Mouse (Mus musculus) ES-E14 (cell line): ENCODE data around the gene Eid2b. TPM values are rescaled to one million over a fixed set of nuclear protein-coding genes. Genes with fewer than 3 reads are reported as not detected.

ENCODE experiments used
- DNase-seq: peaks from one replicate; pipeline ENCODE4 v3.0.0-alpha.2; 2013; ENCODE audit warnings: low read depth, low spot score
- H3K27ac ChIP-seq: 2 replicates; pipeline ENCODE4 v1.5.1; 2012; ENCODE audit warnings: low read depth, mild to moderate bottlenecking, low read length, moderate library complexity, mixed read lengths; ENCODE audit not compliant: poor library complexity, insufficient read depth, severe bottlenecking
- H3K36me3 ChIP-seq: 2 replicates; pipeline ENCODE4 v1.6.1; 2012; ENCODE audit warnings: mild to moderate bottlenecking, low read length, moderate library complexity, mixed read lengths; ENCODE audit not compliant: control insufficient read depth, poor library complexity, insufficient read depth, severe bottlenecking
- H3K4me1 ChIP-seq, 2 experiments: fragments of 150-350 bp in 1 of 2; sonication (generic) in 1 of 2; 2 replicates each; pipeline ENCODE4 v1.6.1; 2012; ENCODE audit warnings: low read length in 2 of 2, mild to moderate bottlenecking in 1 of 2, mixed read lengths in 1 of 2; ENCODE audit not compliant: control insufficient read depth in 2 of 2, insufficient read depth in 2 of 2, poor library complexity in 1 of 2
- H3K4me3 ChIP-seq, 2 experiments: fragments of 150-350 bp in 1 of 2; sonication (generic) in 1 of 2; 2 replicates each; pipeline ENCODE4 v1.5.1; 2012; ENCODE audit warnings: low read length in 2 of 2, low read depth in 1 of 2, mild to moderate bottlenecking in 1 of 2, mixed read lengths in 1 of 2; ENCODE audit not compliant: insufficient read depth in 1 of 2, poor library complexity in 1 of 2, severe bottlenecking in 1 of 2
- H3K9ac ChIP-seq: 2 replicates; pipeline ENCODE4 v1.6.1; 2012; ENCODE audit warnings: low read depth, mild to moderate bottlenecking, low read length, mixed read lengths; ENCODE audit not compliant: poor library complexity, insufficient read depth, severe bottlenecking
- H3K9me3 ChIP-seq: fragments of 150-350 bp; sonication (generic); 2 replicates; pipeline ENCODE4 v1.6.1; 2012; ENCODE audit warnings: low read depth, mild to moderate bottlenecking, low read length; ENCODE audit not compliant: control insufficient read depth, insufficient read depth
- CHD2 ChIP-seq: IDR thresholded peaks from 2 replicates; pipeline ENCODE4 v1.6.1; 2014; ENCODE audit warnings: mild to moderate bottlenecking, low read depth, low read length, inconsistent platforms
- HCFC1 ChIP-seq: IDR thresholded peaks from 2 replicates; pipeline ENCODE4 v1.6.1; 2012; ENCODE audit warnings: low read length, inconsistent platforms, borderline replicate concordance; ENCODE audit not compliant: insufficient read depth
- MAFK ChIP-seq: IDR thresholded peaks from 2 replicates; pipeline ENCODE4 v1.6.1; 2014; ENCODE audit warnings: mild to moderate bottlenecking, low read depth, low read length, inconsistent platforms; ENCODE audit not compliant: insufficient read depth
- ZC3H11A ChIP-seq: IDR thresholded peaks from 2 replicates; pipeline ENCODE4 v1.6.1; 2012; ENCODE audit warnings: low read depth, mild to moderate bottlenecking, inconsistent platforms, low read length, borderline replicate concordance
- ZNF384 ChIP-seq: IDR thresholded peaks from 2 replicates; pipeline ENCODE4 v1.6.1; 2012; ENCODE audit warnings: low read depth, low read length, inconsistent platforms
- in situ Hi-C, 2 experiments: fragments of 600-800 bp; cut with MboI; formaldehyde crosslinking; loops; one replicate each; pipeline ENCODE4 v1.15.1; 2025; ENCODE audit warnings: low sequenced_read_pairs in 2 of 2, inconsistent platforms in 1 of 2; ENCODE audit not compliant: unreplicated experiment in 2 of 2
- total RNA-seq: library from RNA; depleted of rRNA; stranded (reverse); fragments of 300-350 nt; gene quantifications from 2 replicates; pipeline ENCODE4 v1.2.3, GENCODE M21; 2012

The Eid2b gene
- total RNA-seq, 1 experiment, result 4.6 TPM

GRCm38 (mm10) chr7:28290638-28291590, 13.4 kb downstream of the Eid2b start, which contains the start of gene Selenov:
TSS of gene Selenov (minus strand) at chr7:28291186.
- in situ Hi-C loops, result no loop called here

GRCm38 (mm10) chr7:28294481-28294880, 16.9 kb downstream of the Eid2b start:
- no peak overlapping the region for H3K27ac ChIP-seq
- in situ Hi-C loops, result no loop called here
- H3K9ac ChIP-seq, result peak overlapping the region; percentile 74
- no peaks in the 10 kb centered on the region for H3K9me3 ChIP-seq
- H3K36me3 ChIP-seq, result no peaks in the 10 kb centered on the region
- no peak for DNase-seq
- peak overlapping the region; percentile 65 to 66 for H3K4me3 ChIP-seq
- TF ChIP-seq MAFK, result no peak
- no peak for TF ChIP-seq HCFC1
- TF ChIP-seq CHD2, result no peak
- TF ChIP-seq ZNF384, result no peak
- TF ChIP-seq ZC3H11A, result no peak
- peaks cover 0 to 12% of the 10 kb centered on the region in 2 experiments; a peak in 1 of 4 replicates for H3K4me1 ChIP-seq

More at GRCm38 (mm10) chr7:28290638-28291590, 13.4 kb downstream of the Eid2b start, which contains the start of gene Selenov:
- Histone ChIP-seq H3K4me3 (peak within 1 kb of the TSS; percentile 65 to 67), H3K36me3 (no peaks in the 10 kb centered on the region), H3K27ac (no peak within 1 kb of the TSS), H3K9ac (peak within 1 kb of the TSS; percentile 73), H3K4me1 (peaks cover 0 to 5% of the 10 kb centered on the region in 2 experiments; a peak in 1 of 4 replicates), H3K9me3 (no peaks in the 10 kb centered on the region)
- TF ChIP-seq HCFC1 (no peak), MAFK (no peak), CHD2 (no peak), ZC3H11A (no peak), ZNF384 (no peak)
- no peak for DNase-seq

- in situ Hi-C loops, result no loop called here
- H3K27ac ChIP-seq, result no peak overlapping the region
- DNase-seq, result peak; percentile 88
- no peaks in the 10 kb centered on the region for H3K36me3 ChIP-seq
- H3K9me3 ChIP-seq, result no peaks in the 10 kb centered on the region
- H3K4me1 ChIP-seq, result peaks cover 0 to 9% of the 10 kb centered on the region in 2 experiments; a peak in 2 of 4 replicates
- no peak for TF ChIP-seq CHD2
- no peak for TF ChIP-seq ZC3H11A
- no peak for TF ChIP-seq MAFK
- TF ChIP-seq ZNF384, result no peak
- TF ChIP-seq HCFC1, result 0 out of 2 replicates have a peak, but pooled peaks have one; percentile 8
- H3K4me3 ChIP-seq, result peak overlapping the region; percentile 15 to 65; a peak in 3 of 4 replicates
- peak overlapping the region; percentile 69 for H3K9ac ChIP-seq
Observed at GRCm38 (mm10) chr7:28298837-28299625, 21.5 kb downstream of the Eid2b start.

GRCm38 (mm10) chr7:28301616-28302433, 24.3 kb downstream of the Eid2b start, which contains the start of gene Dll3:
TSS of gene Dll3 (minus strand) at chr7:28302238.
- Histone ChIP-seq H3K27ac (0 out of 2 replicates have a peak within 1 kb of the TSS, but pooled peaks have one; percentile 9), H3K4me3 (peak within 1 kb of the TSS; percentile 55), H3K4me1 (peaks cover 0 to 7% of the 10 kb centered on the region in 2 experiments; a peak in 2 of 4 replicates), H3K9ac (peak within 1 kb of the TSS; percentile 65), H3K9me3 (no peaks in the 10 kb centered on the region), H3K36me3 (peaks cover 16% of the 10 kb centered on the region)
- in situ Hi-C loops, result no loop called here
- TF ChIP-seq ZC3H11A (no peak), MAFK (no peak), CHD2 (no peak), ZNF384 (no peak), HCFC1 (no peak)
- DNase-seq, result no peak
